Mouse (Mus musculus): ENCODE data around the gene Ppp5c.

DNA sequence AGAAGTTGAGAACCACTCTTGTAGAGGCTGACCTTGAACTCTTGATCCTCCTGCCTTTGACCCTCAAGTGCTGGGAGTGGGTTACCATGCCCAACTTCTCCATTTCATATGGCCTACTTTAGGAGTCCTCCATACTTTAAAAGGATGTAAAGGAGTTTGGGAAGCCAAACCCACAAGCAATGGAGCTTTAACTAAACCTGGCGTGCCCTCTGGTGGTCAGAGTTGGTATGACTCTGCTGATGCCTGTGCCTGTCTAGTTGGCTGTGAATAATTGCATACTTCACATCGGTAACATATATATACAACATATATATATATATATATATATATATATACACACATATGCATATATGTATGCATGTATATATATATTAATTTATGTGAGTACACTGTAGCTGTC lies 38.7 kb upstream of the Ppp5c start:
- peak; percentile 90 for TF ChIP-seq CTCF (IDR thresholded peaks at IDR 0.05)
- no peak for TF ChIP-seq EP300 (IDR thresholded peaks at IDR 0.05)
